Mouse (Mus musculus) lung, postnatal 25 days (tissue): Measurements from ENCODE around the gene Gm4131.

Source experiments
- DNase-seq: peaks from one replicate; pipeline ENCODE4 v3.0.0; 2022; ENCODE audit warnings: low spot score

Gene Gm4131

DNA sequence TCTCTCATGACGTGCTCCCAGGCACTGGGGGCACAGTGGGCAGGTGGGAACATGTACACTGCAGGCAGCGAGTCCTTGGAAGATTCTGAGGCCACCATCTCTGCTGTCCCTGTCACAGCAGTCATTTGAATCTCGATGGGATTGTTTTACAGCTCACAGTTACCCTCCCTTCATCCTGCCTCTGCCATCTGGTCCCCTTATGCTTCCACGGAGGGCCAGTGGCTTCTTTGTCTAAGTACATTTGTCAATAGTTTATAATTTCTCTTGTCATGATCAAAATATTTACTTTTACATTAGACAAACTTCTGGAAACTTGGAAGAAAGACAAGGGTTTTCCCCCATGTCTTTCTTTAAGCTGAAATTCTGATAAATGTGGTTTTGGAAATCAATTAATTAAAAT lies 20.0 kb downstream of the Gm4131 start:
- DNase-seq = no peak

- no peak for DNase-seq
Observed at GRCm38 (mm10) chr14:62546296-62546695, 20.4 kb downstream of the Gm4131 start.

GRCm38 (mm10) chr14:62541751-62542150 lies 25.0 kb downstream of the Gm4131 start:
- peak; percentile 7 for DNase-seq

DNA sequence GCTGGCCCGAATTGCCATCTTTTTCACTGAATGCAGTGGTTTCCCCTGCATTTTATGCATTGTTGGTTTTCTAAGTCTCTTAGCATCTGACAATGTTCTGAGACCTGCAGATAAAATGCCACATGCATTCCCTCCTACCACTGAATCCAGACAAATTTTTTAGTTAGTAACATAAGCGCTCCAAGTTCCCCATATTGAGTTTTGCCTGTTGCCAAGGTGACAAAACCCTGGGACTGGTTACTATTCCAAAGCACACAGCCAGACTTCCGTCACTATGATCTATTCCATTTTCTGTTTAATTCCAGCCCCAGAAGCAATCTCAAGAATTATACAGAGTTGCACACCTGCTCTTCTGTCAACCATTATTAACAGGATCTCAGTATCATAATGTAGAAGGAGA lies 26.9 kb downstream of the Gm4131 start:
- DNase-seq = no peak

DNA sequence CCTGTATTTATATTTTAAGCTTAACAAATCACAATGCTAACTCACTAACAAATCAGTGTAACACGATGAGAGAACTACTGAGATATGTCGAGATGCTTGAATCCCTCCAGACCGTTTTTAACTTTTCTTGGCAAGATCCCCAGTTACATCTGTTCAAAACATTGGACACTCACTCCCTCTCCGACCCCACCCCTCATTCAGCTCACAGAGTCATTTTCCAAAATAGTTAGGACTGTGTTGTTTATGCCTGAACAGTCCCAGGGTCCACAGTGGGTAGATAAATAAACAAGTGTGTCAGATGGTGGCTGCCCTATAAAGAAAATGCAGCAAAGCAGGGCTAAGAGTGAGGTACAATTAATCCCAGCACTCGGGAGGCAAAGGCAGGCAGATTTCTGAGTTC lies 29.7 kb downstream of the Gm4131 start:
- DNase-seq = no peak

DNA sequence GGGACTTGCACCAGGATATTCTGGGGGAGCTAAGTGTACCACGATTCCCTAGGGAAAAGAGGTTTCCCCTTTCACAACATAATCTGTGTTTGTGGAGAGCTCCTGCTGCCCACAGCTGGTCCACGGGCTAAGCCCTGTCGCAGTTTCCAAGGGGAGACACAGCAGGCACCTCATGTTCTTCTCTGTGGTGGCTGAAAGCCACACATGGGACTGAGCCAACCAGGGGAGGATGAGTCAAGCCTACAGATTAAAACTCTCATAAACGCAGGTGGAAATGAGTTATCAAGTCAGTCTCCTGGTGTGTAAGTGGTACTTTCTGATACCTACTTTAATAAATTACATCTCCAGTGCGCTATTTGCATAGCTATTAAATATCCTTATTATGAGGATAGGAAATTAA lies 30.6 kb downstream of the Gm4131 start:
- no peak for DNase-seq

- no peak for DNase-seq
Observed at GRCm38 (mm10) chr14:62530951-62531350, 35.8 kb downstream of the Gm4131 start.

DNA sequence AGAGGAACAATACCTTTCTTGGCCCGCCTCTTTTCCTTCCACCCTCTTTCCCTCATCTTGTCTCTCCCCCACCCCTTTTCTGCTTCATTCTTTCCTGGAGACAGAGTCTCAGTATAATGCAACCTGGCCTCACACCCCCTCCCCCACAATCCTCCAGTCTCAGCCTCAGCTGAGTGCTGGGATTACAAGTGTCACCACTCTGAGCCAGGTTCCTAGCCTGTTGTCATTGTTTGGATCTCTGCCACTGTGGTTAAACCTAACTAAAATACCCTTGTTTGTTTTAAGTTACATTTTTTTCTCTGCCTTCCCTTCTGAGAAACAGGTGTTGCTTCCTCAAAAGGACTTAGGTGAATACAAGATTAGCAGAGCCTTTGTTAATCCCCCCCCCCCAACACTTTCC lies 53.9 kb downstream of the Gm4131 start:
- no peak for DNase-seq

- peak; percentile 6 for DNase-seq
Observed at GRCm38 (mm10) chr14:62509350-62509749, 57.4 kb downstream of the Gm4131 start.

GRCm38 (mm10) chr14:62506261-62506660 lies 60.5 kb downstream of the Gm4131 start:
- DNase-seq = no peak

- DNase-seq = no peak
Observed at GRCm38 (mm10) chr14:62497391-62497790, 69.3 kb downstream of the Gm4131 start.

DNA sequence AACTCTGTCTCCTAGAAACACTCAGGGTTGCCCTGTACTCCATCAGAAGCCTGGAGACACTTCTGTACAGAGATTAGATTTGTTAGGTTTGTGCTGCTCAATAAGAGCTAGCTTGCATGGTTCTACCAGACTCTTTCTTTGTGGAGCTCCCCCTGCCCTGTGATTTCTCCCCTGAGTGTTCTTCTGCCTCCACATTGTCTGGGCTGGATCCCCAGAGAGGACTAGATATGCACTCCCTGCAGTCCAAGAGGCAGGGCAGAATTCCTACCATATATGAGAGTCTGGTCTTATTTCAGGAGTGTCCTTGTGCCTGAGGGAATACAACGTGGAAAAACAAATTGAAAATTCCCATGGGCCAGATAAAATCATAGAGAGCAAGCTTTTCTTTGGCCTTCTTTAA lies 70.2 kb downstream of the Gm4131 start:
- no peak for DNase-seq

- no peak for DNase-seq
Observed at GRCm38 (mm10) chr14:62493456-62493855, 73.3 kb downstream of the Gm4131 start.

DNA sequence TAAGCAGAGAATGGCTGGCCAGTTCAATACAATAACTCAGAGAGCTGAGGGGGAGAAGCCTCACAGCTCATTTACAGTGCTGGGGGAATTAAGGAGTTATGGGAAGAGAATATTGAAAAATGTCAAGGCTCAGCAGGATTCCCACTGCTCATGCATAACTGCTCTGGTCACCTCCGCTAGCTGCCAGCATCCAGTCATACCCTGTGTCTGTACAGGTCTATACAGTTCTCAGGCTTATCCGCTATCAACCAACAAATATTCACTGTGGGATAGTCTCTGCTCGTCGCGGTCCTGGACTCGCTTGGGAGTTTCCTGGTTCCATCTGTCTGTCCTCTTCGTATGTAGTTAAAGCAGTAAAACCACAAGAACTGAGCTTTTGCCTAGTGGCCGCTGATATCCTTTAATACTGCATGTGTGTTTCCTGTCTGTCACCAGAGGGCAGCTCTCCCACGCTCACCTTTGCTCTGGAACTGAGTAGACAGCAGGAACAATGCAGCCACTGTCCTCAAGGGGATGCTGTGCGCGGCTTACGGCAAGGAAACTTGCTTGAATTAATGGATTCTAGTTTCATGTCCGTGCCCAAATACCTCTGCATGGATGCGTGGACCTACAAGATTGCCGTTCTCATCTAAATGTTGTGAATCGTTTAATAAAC lies 74.4 kb downstream of the Gm4131 start:
- DNase-seq = peak; percentile 68

DNA sequence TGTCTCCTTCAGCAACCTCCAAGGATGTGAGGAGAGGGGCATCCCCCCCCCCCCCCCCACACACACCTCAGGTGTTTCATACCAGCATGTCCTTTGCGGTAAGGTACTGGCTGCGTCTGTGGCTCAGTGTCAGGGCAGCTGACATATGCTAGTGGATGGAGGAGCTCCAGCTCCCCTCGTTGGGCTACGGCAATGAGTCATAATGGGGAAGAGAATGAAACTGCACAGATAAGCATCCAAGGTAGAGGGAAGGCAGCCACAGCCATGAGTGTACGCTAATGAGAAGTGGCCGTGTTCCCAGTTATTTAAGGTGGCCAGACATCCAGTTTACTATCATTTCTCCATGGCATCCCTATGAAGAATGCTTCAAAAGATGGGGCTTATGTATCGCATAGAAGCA lies 78.5 kb downstream of the Gm4131 start:
- no peak for DNase-seq

DNA sequence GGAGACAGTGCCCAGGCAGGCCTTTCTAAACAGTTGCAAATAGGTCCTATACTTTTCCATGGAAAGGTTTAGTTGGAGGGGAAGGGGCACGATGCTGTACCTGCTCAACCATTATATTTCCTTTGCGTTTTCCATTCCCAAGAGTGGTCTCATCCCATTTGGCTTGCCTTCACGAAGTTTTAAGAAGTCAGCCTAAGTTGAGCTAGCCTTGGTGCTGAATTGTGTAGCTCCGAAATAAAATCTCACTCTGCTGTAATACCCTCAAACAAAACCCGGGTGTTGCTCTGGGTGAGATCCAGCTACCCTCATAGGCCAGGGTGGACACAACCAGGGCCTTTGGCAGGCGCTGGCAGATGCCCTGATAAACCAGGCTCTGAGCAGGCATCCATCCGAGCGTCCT lies 85.3 kb downstream of the Gm4131 start:
- no peak for DNase-seq

DNA sequence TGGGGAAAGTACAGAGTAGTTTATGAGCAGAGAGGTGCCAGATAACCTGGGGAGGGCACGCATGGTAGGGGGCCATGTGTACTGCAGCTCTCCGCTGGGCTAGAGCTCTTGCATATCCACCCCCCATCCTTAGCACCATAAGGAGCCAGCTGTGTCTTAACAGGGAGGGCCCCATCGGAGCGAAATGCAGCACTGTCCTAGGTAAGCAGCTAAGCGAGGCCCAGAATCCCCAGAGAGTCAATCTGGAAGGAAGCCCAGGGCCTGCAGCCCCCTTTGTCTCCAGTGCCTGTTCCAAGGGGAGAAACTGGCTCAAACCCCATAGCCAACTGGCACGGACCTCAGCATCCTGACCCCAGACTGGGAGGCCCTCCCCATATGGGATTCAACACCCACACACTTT lies 87.3 kb downstream of the Gm4131 start:
- DNase-seq = no peak

DNA sequence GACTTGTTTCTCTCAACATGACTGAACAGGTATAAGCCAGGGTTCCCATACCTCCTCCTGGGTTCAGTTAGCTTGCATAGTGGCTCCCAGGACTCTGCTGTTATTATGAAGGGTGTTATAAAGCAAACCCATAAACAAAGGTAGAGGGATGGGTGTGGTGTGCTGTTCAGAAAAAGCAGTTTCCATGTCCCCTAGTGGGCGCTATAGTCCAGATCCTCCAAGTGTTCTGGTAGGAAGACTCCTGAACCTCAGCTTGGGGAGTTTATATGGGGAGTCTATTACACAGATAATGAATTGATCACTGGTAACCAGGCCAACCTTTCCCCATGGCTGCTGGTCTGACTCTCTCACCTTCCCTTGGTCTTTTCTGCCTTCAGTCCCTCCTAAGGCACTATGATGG lies 92.2 kb downstream of the Gm4131 start:
- no peak for DNase-seq

GRCm38 (mm10) chr14:62472061-62472460 lies 94.7 kb downstream of the Gm4131 start:
- DNase-seq = no peak

- DNase-seq = no peak
Observed at GRCm38 (mm10) chr14:62468753-62469125, 98.0 kb downstream of the Gm4131 start.

GRCm38 (mm10) chr14:62468119-62468752 lies 98.5 kb downstream of the Gm4131 start:
- DNase-seq = no peak

DNA sequence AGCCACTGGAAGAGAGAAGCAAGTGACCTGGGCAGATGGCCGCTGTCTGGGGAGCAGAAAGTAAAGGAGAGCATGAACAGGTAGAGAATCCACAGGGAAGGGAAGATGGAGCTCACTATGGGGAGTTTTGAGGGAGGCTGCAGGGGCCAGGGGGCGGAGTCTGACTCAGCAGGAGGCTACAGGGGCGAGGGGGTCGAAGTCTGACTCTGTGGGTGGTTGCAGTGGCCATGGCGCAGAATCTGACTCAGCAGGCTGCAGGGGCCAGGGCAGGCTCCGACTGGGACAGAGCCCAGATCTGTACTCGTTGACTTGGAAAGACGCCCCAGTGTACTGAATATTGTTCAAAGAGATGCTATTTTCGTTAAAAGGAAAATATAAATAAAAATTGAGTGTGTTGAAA lies 101.8 kb downstream of the Gm4131 start:
- no peak for DNase-seq

DNA sequence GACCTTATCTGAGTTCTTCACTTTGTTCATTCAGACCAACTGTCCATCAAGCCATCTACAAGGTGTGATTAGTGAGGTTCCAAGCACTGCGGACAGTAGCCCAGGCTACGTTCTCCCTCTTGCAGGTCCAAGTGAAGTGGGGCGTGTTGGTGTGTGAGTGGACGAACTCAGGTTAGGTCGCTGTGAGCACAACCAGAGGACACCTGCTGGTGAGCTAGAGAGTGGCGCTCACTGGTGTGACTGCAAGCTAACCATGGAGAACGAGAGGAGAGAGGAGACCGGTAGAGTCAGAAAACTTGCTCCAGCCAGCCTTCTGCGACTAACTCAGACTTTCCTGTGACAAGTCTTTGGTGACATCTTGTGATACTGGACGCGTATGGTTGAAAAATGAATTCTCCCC lies 107.2 kb downstream of the Gm4131 start:
- no peak for DNase-seq
